Mouse (Mus musculus): ENCODE data around the gene Opn3. TPM values are rescaled to one million over a fixed set of nuclear protein-coding genes. Genes with fewer than 3 reads are reported as not detected.

The Opn3 gene
- polyA plus RNA-seq, 1 experiment from 2014 or later, result 11.3 TPM

GRCm38 (mm10) chr1:175643496-175644265 lies 48.9 kb downstream of the Opn3 start:
- 69% methylated on average over 5 of the region's 5 CpGs for WGBS

DNA sequence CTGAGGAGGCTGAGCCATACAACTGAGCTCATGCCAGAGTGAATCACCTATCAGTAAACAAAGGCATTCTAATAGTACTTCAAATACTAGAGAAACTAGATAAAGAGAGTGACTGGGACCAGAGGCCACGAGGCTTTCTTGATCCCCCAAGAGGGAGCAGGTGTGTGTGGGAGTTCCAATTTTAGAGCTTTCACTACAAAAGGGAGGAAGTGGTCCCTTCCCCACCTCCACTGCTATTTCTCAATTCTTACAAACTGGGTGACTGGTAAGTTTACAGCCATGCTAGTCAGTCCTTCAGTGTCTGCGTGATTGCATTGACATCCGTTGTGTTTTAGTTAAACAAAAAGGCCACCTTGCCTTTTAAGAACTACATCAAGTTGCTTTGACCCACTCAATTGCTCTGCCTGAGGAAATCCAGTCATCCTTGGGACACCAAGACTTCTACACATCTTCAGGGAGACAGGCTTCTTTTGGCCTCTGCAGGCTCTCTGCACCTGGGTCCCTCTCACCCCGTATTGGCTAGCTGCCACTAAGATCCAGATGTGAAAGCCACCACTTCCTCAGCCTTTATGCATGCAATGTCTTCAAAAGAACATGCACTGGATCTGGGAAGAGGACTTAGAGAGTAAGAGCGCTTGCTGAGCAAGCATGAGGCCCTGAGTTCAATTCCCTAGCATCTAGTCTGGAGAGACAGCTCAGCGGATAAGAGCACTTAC lies 52.0 kb downstream of the Opn3 start:
- 77% methylated on average over 6 of the region's 6 CpGs for WGBS
- Histone ChIP-seq H3K4me2 (ENCODE audit: low read length) (no peak overlapping the region), H3K27me3 (replicated peaks; ENCODE audit: control insufficient read depth, insufficient read depth, low read length) (no peaks in the 10 kb centered on the region), H3K9me3 (ENCODE audit: control insufficient read depth, low read length) (no peaks in the 10 kb centered on the region), H3K4me3 (ENCODE audit: low read depth, low read length) (no peak overlapping the region), H3K36me3 (ENCODE audit: control insufficient read depth, insufficient read depth, low read length) (no peaks in the 10 kb centered on the region), H3K4me1 (replicated peaks; ENCODE audit: control insufficient read depth, insufficient read depth, low read length) (no peaks in the 10 kb centered on the region), H3K27ac (ENCODE audit: low read depth) (no peak overlapping the region), H3K9ac (ENCODE audit: low read length) (no peak overlapping the region)
- ATAC-seq (replicated peaks; ENCODE audit: low FRiP score, low TSS enrichment, low read depth), result no peak
- no peak for DNase-seq (ENCODE audit: low spot score)

More at GRCm38 (mm10) chr1:175643496-175644265, 48.9 kb downstream of the Opn3 start:
- H3K9ac ChIP-seq (ENCODE audit: low read length), result no peak overlapping the region
- ATAC-seq (replicated peaks; ENCODE audit: low FRiP score, low TSS enrichment, low read depth) (no peak), DNase-seq (ENCODE audit: low spot score) (no peak)
- no peak overlapping the region for H3K27ac ChIP-seq (ENCODE audit: low read depth)
- no peaks in the 10 kb centered on the region for H3K4me1 ChIP-seq (replicated peaks; ENCODE audit: control insufficient read depth, insufficient read depth, low read length)
- no peak overlapping the region for H3K4me2 ChIP-seq (ENCODE audit: low read length)
- no peaks in the 10 kb centered on the region for H3K27me3 ChIP-seq (replicated peaks; ENCODE audit: control insufficient read depth, insufficient read depth, low read length)
- no peaks in the 10 kb centered on the region for H3K9me3 ChIP-seq (ENCODE audit: control insufficient read depth, low read length)
- H3K36me3 ChIP-seq (ENCODE audit: control insufficient read depth, insufficient read depth, low read length), result no peaks in the 10 kb centered on the region
- H3K4me3 ChIP-seq (ENCODE audit: low read depth, low read length), result no peak overlapping the region

DNA sequence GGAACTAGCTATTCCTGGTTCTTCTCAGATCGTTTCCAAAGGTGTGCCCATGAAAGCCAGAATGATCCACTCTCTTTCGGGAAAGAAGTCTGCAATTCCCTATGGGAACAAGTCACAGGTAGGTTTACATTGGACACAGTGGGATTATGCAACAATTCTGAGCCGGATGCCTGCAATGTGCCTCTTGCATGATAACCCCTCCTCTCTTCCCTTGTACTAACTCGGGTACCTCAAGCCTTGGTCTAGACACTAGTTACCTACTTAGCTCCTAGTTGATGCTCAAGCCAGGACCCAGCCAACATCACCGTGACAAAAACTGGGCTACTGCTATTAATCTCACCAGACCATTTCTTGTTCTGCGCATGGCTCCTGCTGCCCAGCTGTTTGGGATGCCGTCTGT lies 53.5 kb downstream of the Opn3 start:
- no peak for DNase-seq (ENCODE audit: low spot score)
- Histone ChIP-seq H3K4me2 (ENCODE audit: low read length) (no peak overlapping the region), H3K4me1 (replicated peaks; ENCODE audit: control insufficient read depth, insufficient read depth, low read length) (no peaks in the 10 kb centered on the region), H3K9me3 (ENCODE audit: control insufficient read depth, low read length) (no peaks in the 10 kb centered on the region), H3K36me3 (ENCODE audit: control insufficient read depth, insufficient read depth, low read length) (no peaks in the 10 kb centered on the region), H3K27me3 (replicated peaks; ENCODE audit: control insufficient read depth, insufficient read depth, low read length) (no peaks in the 10 kb centered on the region), H3K9ac (ENCODE audit: low read length) (no peak overlapping the region), H3K27ac (ENCODE audit: low read depth) (no peak overlapping the region), H3K4me3 (ENCODE audit: low read depth, low read length) (no peak overlapping the region)
- ATAC-seq (replicated peaks; ENCODE audit: low FRiP score, low TSS enrichment, low read depth), result no peak
- WGBS, result 84% methylated on average over 7 of the region's 7 CpGs

DNA sequence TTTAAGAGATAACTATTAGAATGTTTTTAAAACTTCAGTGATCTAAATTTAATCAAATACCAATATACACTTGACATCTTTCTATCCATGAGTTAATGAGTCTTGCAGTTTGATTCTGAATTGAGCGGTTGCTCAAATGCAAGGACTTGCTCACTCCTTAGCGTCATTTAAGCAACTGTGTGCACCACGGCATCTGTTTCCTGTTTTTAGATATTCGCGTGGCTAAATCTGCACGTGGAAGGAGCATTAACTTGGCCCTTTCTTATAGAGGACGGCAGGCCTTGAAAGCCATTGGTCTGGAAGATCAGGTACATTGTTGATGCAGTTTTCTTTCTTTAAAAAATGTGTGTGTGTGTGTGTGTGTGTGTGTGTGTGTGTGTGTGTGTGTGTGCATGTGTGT lies 54.9 kb downstream of the Opn3 start:
- Histone ChIP-seq H3K9me3 (ENCODE audit: control insufficient read depth, low read length) (no peaks in the 10 kb centered on the region), H3K9ac (ENCODE audit: low read length) (no peak overlapping the region), H3K4me2 (ENCODE audit: low read length) (no peak overlapping the region), H3K36me3 (ENCODE audit: control insufficient read depth, insufficient read depth, low read length) (no peaks in the 10 kb centered on the region), H3K4me3 (ENCODE audit: low read depth, low read length) (no peak overlapping the region), H3K27me3 (replicated peaks; ENCODE audit: control insufficient read depth, insufficient read depth, low read length) (no peaks in the 10 kb centered on the region), H3K4me1 (replicated peaks; ENCODE audit: control insufficient read depth, insufficient read depth, low read length) (no peaks in the 10 kb centered on the region), H3K27ac (ENCODE audit: low read depth) (no peak overlapping the region)
- no peak for DNase-seq (ENCODE audit: low spot score)
- WGBS, result 80% methylated on average over 7 of the region's 7 CpGs
- ATAC-seq (replicated peaks; ENCODE audit: low FRiP score, low TSS enrichment, low read depth), result no peak

- WGBS, result 95% methylated on average over 14 of the region's 14 CpGs
- ATAC-seq (replicated peaks; ENCODE audit: low FRiP score, low TSS enrichment, low read depth), result no peak
Observed at GRCm38 (mm10) chr1:175632470-175632869, 60.1 kb downstream of the Opn3 start.

GRCm38 (mm10) chr1:175631721-175632221 lies 60.8 kb downstream of the Opn3 start:
- H3K4me3 ChIP-seq (ENCODE audit: low read depth, low read length), result no peak overlapping the region
- 70% methylated on average over 10 of the region's 10 CpGs for WGBS
- H3K9me3 ChIP-seq (ENCODE audit: control insufficient read depth, low read length), result no peaks in the 10 kb centered on the region
- H3K27ac ChIP-seq (ENCODE audit: low read depth), result no peak overlapping the region
- no peaks in the 10 kb centered on the region for H3K36me3 ChIP-seq (ENCODE audit: control insufficient read depth, insufficient read depth, low read length)
- H3K4me2 ChIP-seq (ENCODE audit: low read length), result no peak overlapping the region
- no peaks in the 10 kb centered on the region for H3K27me3 ChIP-seq (replicated peaks; ENCODE audit: control insufficient read depth, insufficient read depth, low read length)
- no peak for DNase-seq (ENCODE audit: low spot score)
- no peaks in the 10 kb centered on the region for H3K4me1 ChIP-seq (replicated peaks; ENCODE audit: control insufficient read depth, insufficient read depth, low read length)
- ATAC-seq (replicated peaks; ENCODE audit: low FRiP score, low TSS enrichment, low read depth), result no peak
- H3K9ac ChIP-seq (ENCODE audit: low read length), result no peak overlapping the region

More at GRCm38 (mm10) chr1:175632470-175632869, 60.1 kb downstream of the Opn3 start:
- H3K9me3 ChIP-seq (ENCODE audit: control insufficient read depth, low read length), result no peaks in the 10 kb centered on the region
- no peak for DNase-seq (ENCODE audit: low spot score)
- no peak overlapping the region for H3K4me3 ChIP-seq (ENCODE audit: low read depth, low read length)
- H3K4me1 ChIP-seq (replicated peaks; ENCODE audit: control insufficient read depth, insufficient read depth, low read length), result no peaks in the 10 kb centered on the region
- no peaks in the 10 kb centered on the region for H3K36me3 ChIP-seq (ENCODE audit: control insufficient read depth, insufficient read depth, low read length)
- no peak overlapping the region for H3K9ac ChIP-seq (ENCODE audit: low read length)
- H3K4me2 ChIP-seq (ENCODE audit: low read length), result no peak overlapping the region
- H3K27me3 ChIP-seq (replicated peaks; ENCODE audit: control insufficient read depth, insufficient read depth, low read length), result no peaks in the 10 kb centered on the region
- H3K27ac ChIP-seq (ENCODE audit: low read depth), result no peak overlapping the region

- Histone ChIP-seq H3K4me1 (replicated peaks; ENCODE audit: control insufficient read depth, insufficient read depth, low read length) (no peaks in the 10 kb centered on the region), H3K9me3 (ENCODE audit: control insufficient read depth, low read length) (no peaks in the 10 kb centered on the region), H3K4me2 (ENCODE audit: low read length) (no peak overlapping the region), H3K4me3 (ENCODE audit: low read depth, low read length) (no peak overlapping the region), H3K36me3 (ENCODE audit: control insufficient read depth, insufficient read depth, low read length) (no peaks in the 10 kb centered on the region), H3K27ac (ENCODE audit: low read depth) (no peak overlapping the region), H3K9ac (ENCODE audit: low read length) (no peak overlapping the region), H3K27me3 (replicated peaks; ENCODE audit: control insufficient read depth, insufficient read depth, low read length) (no peaks in the 10 kb centered on the region)
- DNase-seq (ENCODE audit: low spot score), result no peak
- no peak for ATAC-seq (replicated peaks; ENCODE audit: low FRiP score, low TSS enrichment, low read depth)
- WGBS, result 89% methylated on average over 3 of the region's 3 CpGs
Observed at GRCm38 (mm10) chr1:175631080-175631479, 61.5 kb downstream of the Opn3 start.

GRCm38 (mm10) chr1:175630345-175630744 lies 62.2 kb downstream of the Opn3 start:
- Histone ChIP-seq H3K36me3 (ENCODE audit: control insufficient read depth, insufficient read depth, low read length) (no peaks in the 10 kb centered on the region), H3K4me1 (replicated peaks; ENCODE audit: control insufficient read depth, insufficient read depth, low read length) (no peaks in the 10 kb centered on the region), H3K27ac (ENCODE audit: low read depth) (no peak overlapping the region), H3K9me3 (ENCODE audit: control insufficient read depth, low read length) (no peaks in the 10 kb centered on the region), H3K4me2 (ENCODE audit: low read length) (no peak overlapping the region), H3K4me3 (ENCODE audit: low read depth, low read length) (no peak overlapping the region), H3K27me3 (replicated peaks; ENCODE audit: control insufficient read depth, insufficient read depth, low read length) (no peaks in the 10 kb centered on the region), H3K9ac (ENCODE audit: low read length) (no peak overlapping the region)
- ATAC-seq (replicated peaks; ENCODE audit: low FRiP score, low TSS enrichment, low read depth) (no peak), DNase-seq (ENCODE audit: low spot score) (no peak)
- 77% methylated on average over 5 of the region's 5 CpGs for WGBS
